Mouse (Mus musculus) midbrain, embryonic 14.5 days (tissue): ENCODE measurements around the gene Tenm2. TPM values are rescaled to one million over a fixed set of nuclear protein-coding genes. Genes with fewer than 3 reads are reported as not detected.

Experiments used
- ATAC-seq: fragments of 200-750 bp; cut with Nextera tagmentation; 2 replicates; pipeline ENCODE4 v1.8.0; 2017; ENCODE audit warnings: moderate number of reproducible peaks, moderate library complexity; ENCODE audit not compliant: low FRiP score, low TSS enrichment
- DNase-seq: peaks from one replicate; pipeline ENCODE4 v3.0.0-alpha.2; 2015
- H3K27ac ChIP-seq: fragments of 300-500 bp; sonication (generic); replicated peaks from 2 replicates; pipeline ENCODE4 v1.5.1; 2014; ENCODE audit warnings: mild to moderate bottlenecking, low read depth, low read length, moderate library complexity
- H3K27me3 ChIP-seq: fragments of 300-500 bp; sonication (generic); 2 replicates; pipeline ENCODE4 v1.6.1; 2014; ENCODE audit warnings: low read length, control low read depth, mixed read lengths; ENCODE audit not compliant: control insufficient read depth, insufficient read depth
- H3K36me3 ChIP-seq: fragments of 300-500 bp; sonication (generic); 2 replicates; pipeline ENCODE4 v1.6.1; 2014; ENCODE audit warnings: low read length, control low read depth; ENCODE audit not compliant: control insufficient read depth, insufficient read depth
- H3K4me1 ChIP-seq: fragments of 300-500 bp; sonication (generic); 2 replicates; pipeline ENCODE4 v1.6.1; 2014; ENCODE audit warnings: mild to moderate bottlenecking, antibody characterized with exemption, low read length, control low read depth; ENCODE audit not compliant: control insufficient read depth, insufficient read depth
- H3K4me2 ChIP-seq: fragments of 300-500 bp; sonication (generic); 2 replicates; pipeline ENCODE4 v1.6.1; 2014; ENCODE audit warnings: mild to moderate bottlenecking, low read length, moderate library complexity
- H3K4me3 ChIP-seq: fragments of 300-500 bp; sonication (generic); replicated peaks from 2 replicates; pipeline ENCODE4 v1.5.1; 2014; ENCODE audit warnings: low read depth, low read length
- H3K9ac ChIP-seq: fragments of 300-500 bp; sonication (generic); replicated peaks from 2 replicates; pipeline ENCODE4 v1.6.1; 2014; ENCODE audit warnings: mild to moderate bottlenecking, low read length, moderate library complexity
- H3K9me3 ChIP-seq: fragments of 300-500 bp; sonication (generic); 2 replicates; pipeline ENCODE4 v1.6.1; 2016; ENCODE audit warnings: low read length, control low read depth, mixed read lengths; ENCODE audit not compliant: control insufficient read depth
- WGBS: fragments of 180-500 bp; shearing (Covaris S2); extraction: QIAGEN DNeasy Blood & Tissue Kit; methylation state at CpG from one replicate; pipeline ENCODE4 v1.1.7; 2014; 5-methylcytosine and 5-hydroxymethylcytosine counted together
- polyA plus RNA-seq: library from polyadenylated mRNA; unstranded; fragments of >200 nt; fragmentation: Nextera tagmentation; extraction: Ambion mirVana; gene quantifications from 2 replicates; pipeline ENCODE4 v1.2.1, GENCODE M21; 2014

Gene Tenm2
- polyA plus RNA-seq, 1 experiment from 2014 or later = 52.8 TPM

DNA sequence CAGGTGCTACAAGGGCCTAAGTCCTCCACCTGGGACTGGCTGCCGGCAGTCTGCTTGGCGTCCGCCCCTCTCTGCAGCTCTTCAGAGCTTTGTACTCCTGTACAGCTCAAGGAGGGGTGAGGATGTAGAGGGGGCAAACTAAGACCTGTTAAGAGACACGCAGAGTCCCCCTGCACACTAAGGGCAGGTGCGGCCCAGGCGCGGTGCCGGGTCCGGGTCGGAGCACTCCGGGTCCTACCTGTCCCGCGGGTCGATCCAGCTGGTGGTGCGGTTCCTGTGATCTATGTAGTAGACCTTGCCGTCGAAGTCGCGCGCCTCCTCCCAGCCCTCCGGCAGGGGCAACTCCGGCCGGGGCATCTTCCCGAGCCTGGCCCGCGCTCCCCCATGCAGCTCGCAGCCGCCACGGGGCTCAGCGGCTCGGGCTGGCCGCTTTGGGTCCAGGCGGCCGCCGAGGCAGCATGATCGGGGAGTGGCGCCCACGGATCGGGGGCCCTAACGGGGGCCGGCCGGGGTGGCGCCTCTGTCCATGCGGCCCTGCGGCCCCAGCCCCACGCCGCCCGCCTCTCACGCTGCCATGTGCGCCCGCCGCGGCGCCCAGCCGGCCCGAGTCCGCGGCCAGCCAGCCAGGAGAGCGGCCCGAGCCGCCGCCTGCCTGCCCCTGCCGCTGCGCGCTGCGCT lies 1255.9 kb downstream of the Tenm2 start:
- Histone ChIP-seq H3K27me3 (no peaks in the 10 kb centered on the region), H3K4me3 (peak overlapping the region; percentile 69), H3K9ac (peak overlapping the region; percentile 76), H3K27ac (peak overlapping the region; percentile 55), H3K4me2 (peak overlapping the region; percentile 78), H3K9me3 (no peaks in the 10 kb centered on the region), H3K36me3 (no peaks in the 10 kb centered on the region), H3K4me1 (peaks cover 17% of the 10 kb centered on the region)
- WGBS = under 1% methylated on average over 54 of the region's 66 CpGs
- DNase-seq (peak; percentile 65), ATAC-seq (peak; percentile 59)

DNA sequence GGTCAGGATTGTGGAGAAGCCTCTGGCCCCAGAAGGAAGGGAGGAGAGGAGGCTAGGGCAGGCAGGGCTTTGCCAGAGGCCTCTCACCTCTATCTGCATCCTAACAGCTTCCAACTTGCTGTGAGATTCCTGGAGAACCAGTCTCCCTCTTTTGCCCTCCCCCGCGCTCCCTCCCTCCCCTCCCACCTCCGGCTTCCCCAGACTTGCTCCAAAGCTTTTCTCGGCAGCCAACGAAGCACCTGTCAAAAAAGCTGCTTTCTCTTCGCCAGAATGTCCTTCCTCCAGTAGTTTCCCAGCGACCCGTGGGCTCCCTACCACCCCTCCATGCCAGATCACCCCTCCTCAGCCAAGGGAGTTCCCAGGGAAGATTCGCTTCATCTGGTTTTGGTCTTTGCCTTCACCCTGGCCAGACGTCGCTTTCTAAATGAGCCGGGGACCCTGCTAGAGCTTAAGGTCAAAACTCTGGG lies 1256.5 kb downstream of the Tenm2 start:
- H3K27ac ChIP-seq = peak overlapping the region; percentile 55; the same call in 1 of the 2 replicates
- H3K4me1 ChIP-seq = peaks cover 17% of the 10 kb centered on the region
- H3K4me3 ChIP-seq = peak overlapping the region; percentile 69
- no peaks in the 10 kb centered on the region for H3K36me3 ChIP-seq
- DNase-seq (peak; percentile 42), ATAC-seq (no peak)
- 3% methylated on average over 12 of the region's 12 CpGs for WGBS
- no peaks in the 10 kb centered on the region for H3K27me3 ChIP-seq
- no peaks in the 10 kb centered on the region for H3K9me3 ChIP-seq
- H3K9ac ChIP-seq = peak overlapping the region; percentile 76
- H3K4me2 ChIP-seq = peak overlapping the region; percentile 78

DNA sequence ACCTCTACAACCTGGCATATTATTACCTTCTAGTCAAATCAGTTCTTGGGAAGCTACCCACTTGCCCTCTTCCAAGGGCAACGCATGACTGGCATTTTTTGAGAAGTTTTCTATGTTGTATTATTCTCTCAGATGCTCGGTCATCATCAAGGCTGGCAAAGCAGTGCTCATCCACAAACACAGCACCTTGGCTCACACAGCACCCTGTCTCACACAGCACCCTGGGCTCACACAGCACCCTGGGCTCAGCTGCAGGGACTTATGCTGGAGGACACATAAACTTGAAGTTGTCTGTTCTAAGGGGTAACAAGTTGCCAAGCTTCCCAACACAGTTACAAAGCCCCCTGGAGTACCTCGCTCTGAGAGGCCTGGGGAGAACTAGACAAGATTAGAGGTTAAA lies 1258.0 kb downstream of the Tenm2 start:
- H3K27ac ChIP-seq = no peak overlapping the region; the same call in 1 of the 2 replicates
- peak overlapping the region; percentile 69 for H3K4me3 ChIP-seq
- peak overlapping the region; percentile 78 for H3K4me2 ChIP-seq
- H3K27me3 ChIP-seq = no peaks in the 10 kb centered on the region
- ATAC-seq (no peak), DNase-seq (no peak)
- 80% methylated on average over 3 of the region's 3 CpGs for WGBS
- H3K4me1 ChIP-seq = peaks cover 26% of the 10 kb centered on the region
- no peaks in the 10 kb centered on the region for H3K36me3 ChIP-seq
- H3K9me3 ChIP-seq = no peaks in the 10 kb centered on the region
- no peak overlapping the region for H3K9ac ChIP-seq

DNA sequence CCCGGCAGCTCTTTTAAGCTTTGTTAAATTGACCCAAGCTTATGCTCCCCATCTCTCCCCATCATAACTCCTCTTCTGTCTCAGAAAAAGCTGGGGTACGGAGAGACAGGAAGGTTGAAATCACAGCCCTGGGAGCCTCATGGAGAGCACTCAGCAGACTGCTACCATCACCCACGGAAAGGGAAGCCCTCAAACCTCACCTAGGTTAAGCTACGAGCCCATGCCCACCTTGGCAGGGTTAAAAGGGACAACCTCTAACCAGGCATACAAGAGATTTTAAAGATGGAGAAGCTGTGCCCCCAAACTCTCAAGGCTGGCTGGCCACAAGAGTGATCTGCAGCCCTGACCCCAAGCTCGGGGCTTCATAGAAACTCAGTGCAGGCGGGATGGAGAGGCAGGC lies 1258.7 kb downstream of the Tenm2 start:
- H3K4me1 ChIP-seq = peaks cover 29% of the 10 kb centered on the region
- H3K9ac ChIP-seq = no peak overlapping the region
- H3K27me3 ChIP-seq = no peaks in the 10 kb centered on the region
- DNase-seq (no peak), ATAC-seq (no peak)
- 27% methylated on average over 6 of the region's 6 CpGs for WGBS
- H3K36me3 ChIP-seq = no peaks in the 10 kb centered on the region
- H3K4me2 ChIP-seq = peak overlapping the region; percentile 78
- no peaks in the 10 kb centered on the region for H3K9me3 ChIP-seq
- H3K4me3 ChIP-seq = 0 out of 2 replicates have a peak overlapping the region, but pooled peaks have one; percentile 69
- peak overlapping the region; percentile 45 for H3K27ac ChIP-seq

GRCm38 (mm10) chr11:35976482-35976881 lies 1259.3 kb downstream of the Tenm2 start:
- H3K27me3 ChIP-seq = no peaks in the 10 kb centered on the region
- H3K4me2 ChIP-seq = peak overlapping the region; percentile 78
- H3K4me3 ChIP-seq = no peak overlapping the region
- DNase-seq (peak; percentile 75), ATAC-seq (peak; percentile 51)
- H3K36me3 ChIP-seq = no peaks in the 10 kb centered on the region
- H3K27ac ChIP-seq = no peak overlapping the region; the same call in 1 of the 2 replicates
- H3K4me1 ChIP-seq = peaks cover 32% of the 10 kb centered on the region
- no peak overlapping the region for H3K9ac ChIP-seq
- H3K9me3 ChIP-seq = no peaks in the 10 kb centered on the region
- WGBS = 8% methylated on average over 6 of the region's 6 CpGs

DNA sequence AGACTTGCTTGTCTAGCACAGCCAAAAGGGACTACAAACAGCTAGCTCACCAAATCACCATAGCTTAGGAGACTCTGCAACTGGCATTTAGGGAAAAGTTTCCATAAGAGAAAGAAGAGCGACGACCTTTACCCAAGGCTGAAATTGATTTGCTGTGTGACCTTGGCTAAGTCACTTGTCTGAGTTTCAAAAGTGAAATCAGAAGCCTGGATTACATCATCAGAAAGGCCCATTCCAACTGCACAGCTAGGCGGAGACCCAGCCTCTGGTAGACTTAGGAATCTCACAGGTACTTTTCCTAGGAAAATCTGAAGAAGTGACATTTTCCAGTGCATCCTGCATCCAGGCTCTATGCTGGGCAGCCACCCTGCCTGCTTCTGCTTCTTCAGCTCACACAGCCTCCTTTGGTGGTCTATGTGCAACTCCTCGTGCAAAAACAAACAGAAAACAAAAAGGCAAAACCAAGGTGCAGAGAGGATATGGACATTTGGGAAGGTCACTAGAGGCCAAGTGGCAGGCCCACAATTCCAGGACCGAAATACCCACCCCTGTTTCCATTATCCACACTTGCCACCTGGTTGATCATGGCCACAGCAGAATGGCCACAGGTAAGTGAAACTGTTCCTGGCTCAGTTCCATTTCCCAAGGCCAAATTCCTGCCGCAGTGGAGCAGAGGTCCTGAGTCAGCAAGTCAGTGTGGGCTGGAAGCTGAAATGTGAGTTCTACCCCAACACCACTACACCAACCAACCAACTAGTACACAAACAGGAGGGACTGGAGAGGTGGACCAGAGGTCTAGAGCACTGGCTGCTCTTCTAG lies 1260.9 kb downstream of the Tenm2 start:
- no peaks in the 10 kb centered on the region for H3K9me3 ChIP-seq
- H3K4me2 ChIP-seq = no peak overlapping the region
- ATAC-seq (no peak), DNase-seq (no peak)
- H3K27me3 ChIP-seq = no peaks in the 10 kb centered on the region
- H3K27ac ChIP-seq = no peak overlapping the region
- 81% methylated on average over 6 of the region's 6 CpGs for WGBS
- H3K36me3 ChIP-seq = no peaks in the 10 kb centered on the region
- H3K9ac ChIP-seq = no peak overlapping the region
- no peak overlapping the region for H3K4me3 ChIP-seq
- peaks cover 32% of the 10 kb centered on the region for H3K4me1 ChIP-seq

DNA sequence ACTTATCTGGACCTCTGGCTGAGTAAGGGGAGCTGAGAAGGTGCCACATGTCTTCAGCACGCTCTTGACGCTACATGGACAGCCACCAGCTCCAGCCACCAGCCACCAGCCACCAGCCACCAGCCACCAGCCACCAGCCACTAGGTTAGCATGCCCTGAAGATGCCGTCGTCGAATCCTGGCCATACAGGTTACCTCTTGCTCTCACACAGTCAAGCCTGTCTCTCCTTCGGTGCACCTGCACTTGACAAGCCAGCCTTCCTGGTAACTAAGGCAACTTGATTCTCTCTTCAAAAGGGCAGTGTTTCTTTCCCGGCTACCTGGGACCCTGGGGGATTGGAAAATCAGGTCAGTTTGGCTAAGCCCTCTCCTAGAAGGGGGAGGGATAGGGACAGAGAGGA lies 1262.6 kb downstream of the Tenm2 start:
- H3K36me3 ChIP-seq = no peaks in the 10 kb centered on the region
- 24% methylated on average over 7 of the region's 7 CpGs for WGBS
- no peaks in the 10 kb centered on the region for H3K9me3 ChIP-seq
- ATAC-seq (no peak), DNase-seq (no peak)
- H3K27ac ChIP-seq = 0 out of 2 replicates have a peak overlapping the region, but pooled peaks have one; percentile 21
- H3K9ac ChIP-seq = no peak overlapping the region
- H3K4me3 ChIP-seq = no peak overlapping the region
- no peaks in the 10 kb centered on the region for H3K27me3 ChIP-seq
- H3K4me1 ChIP-seq = peaks cover 27% of the 10 kb centered on the region
- no peak overlapping the region for H3K4me2 ChIP-seq

- no peak overlapping the region for H3K4me3 ChIP-seq
- ATAC-seq = peak; percentile 34
- H3K4me2 ChIP-seq = peak overlapping the region; percentile 22
- peak; percentile 64 for DNase-seq
- H3K27ac ChIP-seq = 0 out of 2 replicates have a peak overlapping the region, but pooled peaks have one; percentile 21
- no peaks in the 10 kb centered on the region for H3K9me3 ChIP-seq
- H3K4me1 ChIP-seq = peaks cover 27% of the 10 kb centered on the region
- WGBS = 2% methylated on average over 6 of the region's 6 CpGs
- no peaks in the 10 kb centered on the region for H3K27me3 ChIP-seq
- no peak overlapping the region for H3K9ac ChIP-seq
- H3K36me3 ChIP-seq = no peaks in the 10 kb centered on the region
These were observed 1263.4 kb downstream of the Tenm2 start for GRCm38 (mm10) chr11:35972270-35972931.
